Mouse (Mus musculus): ENCODE measurements around the gene Unc119b.
A peak's percentile ranks its signal among the peaks of the same experiment; 100 is the strongest.
"Not testable (repeated sequence)": the region's sequence is repeated elsewhere in the genome, so short reads cannot be mapped to it uniquely, and the experiment has no call there.

The Unc119b gene

DNA sequence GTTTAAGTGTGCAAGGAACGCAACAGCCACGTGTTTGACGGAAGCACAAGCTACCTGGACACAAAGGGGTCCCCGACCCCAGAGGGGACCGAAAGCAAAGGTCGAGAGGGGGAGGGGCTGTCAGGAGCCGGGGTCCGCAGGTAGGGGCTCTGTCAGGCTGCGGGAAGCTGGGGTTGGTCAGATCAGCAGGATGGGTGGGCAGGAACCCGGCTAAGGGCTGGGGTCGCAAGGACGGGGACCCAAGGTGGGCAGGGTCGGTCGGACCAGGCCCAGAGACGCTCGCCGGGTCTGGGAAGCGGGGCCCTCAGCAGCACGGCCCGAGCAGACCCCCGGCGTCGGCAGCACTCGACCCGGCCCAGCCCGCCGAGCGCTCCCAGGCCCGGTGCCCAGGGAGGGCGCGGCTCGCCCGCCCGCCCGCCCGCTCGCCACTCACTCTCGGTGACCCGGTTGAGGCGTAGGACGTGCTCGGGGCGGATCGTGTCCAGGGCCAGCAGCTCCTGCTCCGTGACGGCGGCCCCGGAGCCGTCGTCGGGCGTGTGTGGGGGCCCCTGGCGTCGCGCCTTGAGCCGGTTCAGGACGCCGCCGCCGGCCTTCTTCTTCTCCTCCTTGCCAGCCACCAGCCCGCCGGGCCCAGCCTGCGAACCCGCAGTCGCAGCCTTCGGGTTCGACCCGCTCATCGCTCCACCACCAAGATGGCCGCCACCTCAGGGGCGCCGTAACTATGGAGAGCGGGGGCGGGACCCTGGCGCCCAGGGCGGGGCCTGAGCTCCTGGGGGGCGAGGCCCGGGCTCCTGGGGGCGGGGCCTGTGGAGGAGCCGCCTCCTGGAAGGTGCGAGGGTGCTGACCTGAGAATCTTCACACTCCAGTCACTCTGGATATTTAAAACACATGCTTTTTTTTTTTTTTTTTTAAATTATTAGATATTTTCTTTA lies at the start of gene Unc119b:
Gene Unc119b, minus strand, starts transcription at position 742 of the 932 bp plus-strand sequence.
- peak; percentile 86 to 88 for DNase-seq (ENCODE audit: low spot score in 2 of 2)

DNA sequence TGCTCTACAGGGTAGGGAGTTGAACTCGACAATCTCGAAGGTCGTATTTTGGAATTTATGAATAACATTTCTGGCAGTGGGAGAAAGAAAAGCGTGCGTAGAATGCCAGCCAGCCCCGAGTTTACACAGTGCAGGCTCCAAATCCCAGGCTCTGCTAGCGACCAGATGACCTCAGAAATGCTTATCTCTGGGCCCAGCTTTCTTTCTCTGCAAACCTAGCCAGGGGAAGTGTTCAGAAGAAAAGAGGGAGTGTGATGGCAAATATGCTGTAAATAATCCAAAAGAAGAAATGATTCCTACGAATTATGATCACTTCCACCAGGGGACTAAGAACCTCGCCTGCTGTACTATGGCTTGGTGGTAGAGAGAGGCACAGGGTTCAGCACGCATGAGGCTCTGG lies 48.7 kb upstream of the Unc119b start:
- DNase-seq (ENCODE audit: low spot score in 2 of 2) = no peak

DNA sequence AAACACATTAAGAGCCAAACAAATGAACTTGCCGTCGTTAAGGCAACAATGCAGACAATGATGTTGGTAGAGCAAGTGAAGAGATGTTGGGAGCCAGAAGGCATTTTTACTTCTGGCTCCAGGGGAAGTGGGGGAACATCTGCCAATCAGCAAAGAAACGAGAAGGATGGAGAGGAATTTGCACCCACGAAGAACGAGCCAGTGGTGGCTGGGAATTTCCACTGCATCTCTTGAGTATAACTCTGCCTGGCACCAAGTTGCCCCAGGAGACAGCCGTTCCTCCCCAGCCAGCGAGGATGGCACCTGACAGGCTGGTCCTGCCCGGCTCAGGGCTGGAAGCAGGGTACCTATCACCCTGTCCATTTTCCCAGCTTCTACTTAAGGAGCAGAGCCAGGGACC lies 48.1 kb upstream of the Unc119b start:
- no peak for DNase-seq (ENCODE audit: low spot score in 2 of 2)

- no peak for DNase-seq (ENCODE audit: low spot score in 2 of 2)
Observed at GRCm38 (mm10) chr5:115181248-115181940, 46.6 kb upstream of the Unc119b start.

DNA sequence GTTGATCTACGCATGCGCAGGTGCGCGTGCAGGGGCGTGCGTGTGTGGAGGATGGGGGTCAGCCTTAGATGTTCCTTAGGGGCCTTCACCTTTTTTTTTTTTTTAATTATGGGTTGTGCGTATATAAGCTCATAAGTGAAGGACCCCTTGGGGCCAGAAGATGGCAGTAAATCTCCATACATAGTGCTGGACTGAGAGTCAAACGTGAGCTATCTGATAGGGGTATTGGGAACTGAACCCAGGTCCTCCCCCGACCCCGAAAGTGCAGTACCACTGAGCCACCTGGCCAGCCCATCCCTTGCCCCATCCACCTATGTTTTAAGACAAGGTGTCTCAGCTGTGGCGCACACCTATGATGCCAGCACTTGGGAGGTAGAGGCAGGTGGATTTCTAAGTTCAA lies 44.8 kb upstream of the Unc119b start:
- no peak for DNase-seq (ENCODE audit: low spot score in 2 of 2)

GRCm38 (mm10) chr5:115177866-115178265 lies 43.1 kb upstream of the Unc119b start:
- no peak for DNase-seq (ENCODE audit: low spot score in 2 of 2)

GRCm38 (mm10) chr5:115174554-115174953 lies 39.8 kb upstream of the Unc119b start:
- DNase-seq (ENCODE audit: low spot score in 2 of 2) = no peak

GRCm38 (mm10) chr5:115170150-115170549 lies 35.4 kb upstream of the Unc119b start:
- DNase-seq (ENCODE audit: low spot score in 2 of 2) = no peak

DNA sequence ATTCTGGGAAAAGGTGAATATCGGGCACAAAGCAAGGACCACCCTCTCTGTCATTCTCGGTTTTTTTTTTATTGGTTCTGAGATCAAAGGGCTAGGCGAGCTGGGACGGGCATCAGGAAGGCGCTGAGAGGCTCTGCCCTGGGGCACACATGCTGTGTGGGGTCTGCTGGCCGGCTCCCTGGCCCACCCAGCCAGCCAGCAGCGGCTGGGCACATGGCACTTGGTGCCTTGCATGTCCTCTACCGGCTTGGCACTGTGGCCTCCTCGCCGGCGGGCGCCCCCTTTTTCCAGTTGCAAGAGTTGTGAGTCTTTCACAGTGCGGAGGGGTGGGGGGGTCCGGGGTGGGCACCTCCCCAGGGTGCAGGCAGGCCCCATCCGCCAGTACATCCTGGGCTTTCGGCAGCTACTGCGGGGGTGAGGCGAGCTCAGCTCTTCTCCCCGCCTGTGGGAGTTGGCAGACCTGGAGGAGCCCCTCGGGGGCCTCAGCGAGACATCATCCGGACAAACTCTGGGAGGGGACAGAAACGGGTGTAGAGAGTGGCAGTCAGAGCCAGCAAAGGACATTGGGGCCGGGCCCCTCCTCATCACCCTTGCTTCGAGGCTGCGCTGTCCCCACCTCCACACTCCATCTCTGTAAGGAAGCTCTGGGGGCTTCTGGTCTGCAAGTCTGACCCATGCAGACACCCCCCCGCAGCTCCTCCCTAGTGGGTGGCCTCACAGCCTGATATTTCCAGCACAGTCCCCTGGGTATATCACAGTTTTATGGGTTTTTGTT lies 34.1 kb upstream of the Unc119b start:
- DNase-seq (ENCODE audit: low spot score in 2 of 2) = no peak

GRCm38 (mm10) chr5:115167396-115167795 lies 32.6 kb upstream of the Unc119b start:
- DNase-seq (ENCODE audit: low spot score in 2 of 2) = no peak

- DNase-seq (ENCODE audit: low spot score in 2 of 2) = no peak
Observed at GRCm38 (mm10) chr5:115166815-115167194, 32.0 kb upstream of the Unc119b start.

DNA sequence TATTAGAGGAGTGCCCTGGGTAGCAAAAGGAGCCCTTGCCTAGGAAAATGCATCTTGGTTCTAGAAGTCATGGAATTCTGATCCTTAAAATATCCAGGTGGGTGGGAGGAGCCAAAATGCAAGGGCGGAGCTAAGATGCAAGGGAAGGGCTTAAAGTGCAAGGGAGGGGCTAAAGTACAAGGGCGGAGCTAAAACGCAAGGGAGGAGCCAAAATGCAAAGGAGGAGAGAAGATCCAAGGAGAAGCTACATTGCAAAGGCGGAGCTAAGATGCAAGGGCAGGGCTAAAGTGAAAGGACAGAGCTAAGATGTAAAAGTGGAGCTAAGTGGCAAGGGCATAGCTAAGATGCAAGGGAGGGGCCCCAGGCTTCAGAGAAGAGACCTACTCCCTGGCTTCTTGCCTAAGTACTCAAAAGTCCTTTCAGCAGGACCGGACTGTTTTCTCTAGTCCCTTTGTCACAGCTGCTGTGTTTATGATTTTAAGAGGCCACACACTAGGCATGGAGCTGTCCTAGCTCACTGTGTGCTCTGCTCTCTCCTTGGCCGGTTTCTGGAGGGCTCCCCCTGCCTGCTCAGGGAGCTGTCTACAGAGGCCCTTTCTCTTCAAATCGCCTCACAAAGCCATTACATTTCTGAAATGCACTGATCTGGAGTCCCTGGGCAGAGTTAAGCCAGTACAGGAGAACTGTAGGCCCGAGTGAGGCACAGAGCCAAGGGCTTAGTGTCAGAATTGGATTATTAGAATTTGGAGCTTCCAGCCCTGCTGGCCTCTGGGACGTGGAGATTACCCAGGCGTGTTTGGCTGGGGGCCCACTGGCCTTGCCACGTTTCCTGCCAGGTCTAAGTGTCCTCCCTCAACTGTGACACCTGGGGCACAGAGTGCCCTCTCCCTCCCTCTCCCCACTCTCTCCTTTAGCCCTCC lies 31.4 kb upstream of the Unc119b start:
- no peak for DNase-seq (ENCODE audit: low spot score in 2 of 2)

- no peak for DNase-seq (ENCODE audit: low spot score in 2 of 2)
Observed at GRCm38 (mm10) chr5:115165351-115165750, 30.6 kb upstream of the Unc119b start.

GRCm38 (mm10) chr5:115164446-115164845 lies 29.7 kb upstream of the Unc119b start:
- not testable (repeated sequence) for DNase-seq (ENCODE audit: low spot score in 2 of 2)

- no peak for DNase-seq (ENCODE audit: low spot score in 2 of 2)
Observed at GRCm38 (mm10) chr5:115163563-115163962, 28.8 kb upstream of the Unc119b start.

DNA sequence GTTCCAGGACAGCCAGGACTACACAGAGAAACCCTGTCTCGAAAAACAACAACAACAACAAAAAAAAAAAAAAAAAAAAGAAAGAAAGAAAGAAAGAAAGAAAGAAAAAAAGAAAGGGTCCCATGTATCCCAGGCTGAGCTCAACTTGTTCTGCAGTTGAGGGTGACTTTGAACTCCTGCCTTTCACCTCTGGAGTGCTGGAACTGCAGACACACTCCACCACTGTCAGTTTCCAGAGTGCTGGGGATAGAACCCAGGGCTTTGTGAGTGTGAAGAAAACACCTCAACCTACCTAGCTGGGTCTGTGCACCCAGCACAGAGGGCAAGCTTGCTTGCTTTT lies 27.1 kb upstream of the Unc119b start:
- not testable (repeated sequence) for DNase-seq (ENCODE audit: low spot score in 2 of 2)

- peak; percentile 66 to 81 for DNase-seq (ENCODE audit: low spot score in 2 of 2)
Observed at GRCm38 (mm10) chr5:115161064-115161939, 26.5 kb upstream of the Unc119b start.

DNA sequence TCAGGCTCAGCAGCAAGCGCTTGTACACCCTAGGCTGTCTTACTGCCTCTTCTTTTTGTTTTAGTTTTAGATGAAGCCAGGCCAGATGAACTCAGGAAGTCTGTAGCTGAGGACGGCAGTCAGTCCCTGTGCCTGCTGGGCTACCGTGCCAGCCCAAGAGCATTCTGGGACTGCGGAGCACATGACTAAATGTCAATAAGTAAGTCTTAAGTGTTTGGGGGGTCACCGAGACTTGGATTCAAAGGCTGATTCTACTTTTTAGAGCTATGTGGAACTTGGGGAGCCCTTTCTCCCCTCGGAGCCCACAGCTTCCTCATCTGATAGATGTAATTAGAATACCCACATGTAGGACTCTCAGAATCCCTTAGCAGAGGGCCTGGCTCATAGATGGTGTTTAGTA lies 25.9 kb upstream of the Unc119b start:
- DNase-seq (ENCODE audit: low spot score in 2 of 2) = no peak

GRCm38 (mm10) chr5:115159165-115159564 lies 24.4 kb upstream of the Unc119b start:
- DNase-seq (ENCODE audit: low spot score in 2 of 2) = no peak

All from heart, adult 9 months (tissue).